In genomic region chr19:4227894-4228678, GRCm38 (mm10) we compare ENCODE assay signal across 8 mouse cellular contexts. TPM values are rescaled to one million over a fixed set of nuclear protein-coding genes. Genes with fewer than 3 reads are reported as not detected.
DNase-seq lines count a peak whose midpoint lies in the region; ATAC-seq and TF ChIP-seq lines count a peak whose summit lies in the region.

No protein-coding gene starts in this region.

- no peaks in the 10 kb centered on the region for H3K36me3 ChIP-seq in forebrain, embryonic 10.5 days (replicated peaks)
- no peaks in the 10 kb centered on the region for H3K36me3 ChIP-seq in forebrain, embryonic 15.5 days
- H3K36me3 ChIP-seq in heart, embryonic 10.5 days = no peaks in the 10 kb centered on the region

- peak overlapping the region; percentile 36; the same call in 1 of the 2 replicates for H3K27ac ChIP-seq in forebrain, embryonic 10.5 days
- H3K27ac ChIP-seq in forebrain, embryonic 15.5 days (replicated peaks) = no peak overlapping the region
- peak overlapping the region; percentile 2; the same call in 1 of the 2 replicates for H3K27ac ChIP-seq in heart, embryonic 10.5 days

- no peak overlapping the region for H3K4me3 ChIP-seq in forebrain, embryonic 10.5 days
- no peak overlapping the region for H3K4me3 ChIP-seq in forebrain, embryonic 15.5 days
- no peak overlapping the region for H3K4me3 ChIP-seq in heart, embryonic 10.5 days

- TF ChIP-seq CTCF in Patski (IDR thresholded peaks at IDR 0.05) = peak; percentile 98

- in situ Hi-C loops in Patski (cut with MboI; ENCODE audit: low pct_unique_long_range_greater_than_20kb) = no loop called here

- no peaks in the 10 kb centered on the region for H3K9me3 ChIP-seq in forebrain, embryonic 10.5 days
- H3K9me3 ChIP-seq in forebrain, embryonic 15.5 days = no peaks in the 10 kb centered on the region
- no peaks in the 10 kb centered on the region for H3K9me3 ChIP-seq in heart, embryonic 10.5 days

- POLR2A ChIA-PET in Patski (lab: Charles Lee) = interaction anchor here (0.7 to 8.3 kb wide), 7 partner anchors 14 to 130 kb away, joined by 3 to 199 read pairs (median 4); partner anchors contain the start of genes AC109138.7, Aip, Clcf1 and Rad9a

- 30% methylated on average over 8 of the region's 8 CpGs for WGBS in forebrain, embryonic 10.5 days
- WGBS in forebrain, embryonic 15.5 days = 13% methylated on average over 8 of the region's 8 CpGs
- WGBS in heart, embryonic 10.5 days = 22% methylated on average over 8 of the region's 8 CpGs

- CTCF ChIA-PET in Patski (lab: Charles Lee) = interaction anchor here (0.7 to 20.5 kb wide), 22 partner anchors 11 to 176 kb away, joined by 3 to 396 read pairs (median 4); partner anchors contain the start of genes AC109138.7, Aip, Ankrd13d and Cdk2ap2

- peak; percentile 79 for DNase-seq in forebrain, embryonic 10.5 days (ENCODE audit: extremely low spot score, low spot score)
- no peak for DNase-seq in Patski (ENCODE audit: low read depth, low spot score)
- DNase-seq in embryo, embryonic 10 days (ENCODE audit: low spot score) = peak; percentile 89
- no peak for DNase-seq in heart, embryonic 10.5 days (ENCODE audit: low spot score)
- DNase-seq in kidney, postnatal 36 days = peak; percentile 76 to 81
- peak; percentile 86 for DNase-seq in lung, postnatal 36 days
- peak; percentile 40 for DNase-seq in spleen, adult 12 weeks (ENCODE audit: low spot score)

- no peak for ATAC-seq in forebrain, embryonic 15.5 days (replicated peaks)
- peak; percentile 13 for ATAC-seq in Patski

- peaks cover 27% of the 10 kb centered on the region for H3K27me3 ChIP-seq in forebrain, embryonic 10.5 days (ENCODE audit: poor library complexity, severe bottlenecking)
- peaks cover 17% of the 10 kb centered on the region for H3K27me3 ChIP-seq in forebrain, embryonic 15.5 days
- no peaks in the 10 kb centered on the region for H3K27me3 ChIP-seq in Patski
- H3K27me3 ChIP-seq in heart, embryonic 10.5 days (ENCODE audit: insufficient read depth, poor library complexity, severe bottlenecking) = peaks cover 31% of the 10 kb centered on the region

- H3K9ac ChIP-seq in forebrain, embryonic 15.5 days (replicated peaks) = no peak overlapping the region

- no peak overlapping the region for H3K4me2 ChIP-seq in forebrain, embryonic 15.5 days (replicated peaks)

- peaks cover 20% of the 10 kb centered on the region for H3K4me1 ChIP-seq in forebrain, embryonic 10.5 days
- H3K4me1 ChIP-seq in forebrain, embryonic 15.5 days = peaks cover 13% of the 10 kb centered on the region
- H3K4me1 ChIP-seq in heart, embryonic 10.5 days = peaks cover 27% of the 10 kb centered on the region

RNA-seq across cellular contexts. Expression of gene Pold4, which starts 3.6 kb away (rescaled TPM):
- polyA plus RNA-seq in forebrain, embryonic 10.5 days (2016; fragmentation: Nextera tagmentation; extraction: Ambion mirVana) = 10.4 and 10.6 TPM in 2 replicates
- 17.2 and 18.1 TPM in 2 replicates for polyA plus RNA-seq in forebrain, embryonic 15.5 days (2015; fragmentation: Nextera tagmentation; extraction: Ambion mirVana)
- polyA plus RNA-seq in Patski (2021) = 49.5 TPM
- 15.5 and 18.7 TPM in 2 replicates for polyA plus RNA-seq in heart, embryonic 10.5 days (2016; fragmentation: Nextera tagmentation; extraction: Ambion mirVana)

RNA-seq across cellular contexts. Expression of gene AC109138.7, which starts 13.9 kb away (rescaled TPM):
- polyA plus RNA-seq in forebrain, embryonic 10.5 days (2016; fragmentation: Nextera tagmentation; extraction: Ambion mirVana) = not detected in 2 replicates
- not detected in 2 replicates for polyA plus RNA-seq in forebrain, embryonic 15.5 days (2015; fragmentation: Nextera tagmentation; extraction: Ambion mirVana)
- 0.62 TPM for polyA plus RNA-seq in Patski (2021)
- not detected in 2 replicates for polyA plus RNA-seq in heart, embryonic 10.5 days (2016; fragmentation: Nextera tagmentation; extraction: Ambion mirVana)

RNA-seq across cellular contexts. Expression of gene Clcf1, which starts 14.0 kb away (rescaled TPM):
- 0.86 and 1.1 TPM in 2 replicates for polyA plus RNA-seq in forebrain, embryonic 10.5 days (2016; fragmentation: Nextera tagmentation; extraction: Ambion mirVana)
- 0.39 and 0.43 TPM in 2 replicates for polyA plus RNA-seq in forebrain, embryonic 15.5 days (2015; fragmentation: Nextera tagmentation; extraction: Ambion mirVana)
- 122 TPM for polyA plus RNA-seq in Patski (2021)
- 2.1 and 3.4 TPM in 2 replicates for polyA plus RNA-seq in heart, embryonic 10.5 days (2016; fragmentation: Nextera tagmentation; extraction: Ambion mirVana)

RNA-seq across cellular contexts. Expression of gene Rad9a, which starts 26.6 kb away (rescaled TPM):
- polyA plus RNA-seq in forebrain, embryonic 10.5 days (2016; fragmentation: Nextera tagmentation; extraction: Ambion mirVana) = 57.4 and 67.1 TPM in 2 replicates
- 22.6 and 25.2 TPM in 2 replicates for polyA plus RNA-seq in forebrain, embryonic 15.5 days (2015; fragmentation: Nextera tagmentation; extraction: Ambion mirVana)
- polyA plus RNA-seq in Patski (2021) = 33.9 TPM
- 33.0 and 40.0 TPM in 2 replicates for polyA plus RNA-seq in heart, embryonic 10.5 days (2016; fragmentation: Nextera tagmentation; extraction: Ambion mirVana)

RNA-seq across cellular contexts. Expression of gene Ppp1ca, which starts 36.2 kb away (rescaled TPM):
- 998 and 1,002 TPM in 2 replicates for polyA plus RNA-seq in forebrain, embryonic 10.5 days (2016; fragmentation: Nextera tagmentation; extraction: Ambion mirVana)
- 560 and 578 TPM in 2 replicates for polyA plus RNA-seq in forebrain, embryonic 15.5 days (2015; fragmentation: Nextera tagmentation; extraction: Ambion mirVana)
- polyA plus RNA-seq in Patski (2021) = 674 TPM
- polyA plus RNA-seq in heart, embryonic 10.5 days (2016; fragmentation: Nextera tagmentation; extraction: Ambion mirVana) = 876 and 946 TPM in 2 replicates

Comparison
In these comparisons a context has a peak if more than half of its experiments do, and no peak if none do; other contexts are left out.
1. DNase-seq: peak in forebrain, embryonic 10.5 days (single experiment), embryo, embryonic 10 days (single experiment), kidney, postnatal 36 days (2 of 2), lung, postnatal 36 days (single experiment) and spleen, adult 12 weeks (single experiment); none in Patski (single experiment) and heart, embryonic 10.5 days (single experiment).
2. RNA of gene Clcf1, which starts 14.0 kb away (polyA plus RNA-seq): 122 TPM in Patski (single experiment); 2.1 to 3.4 TPM in heart, embryonic 10.5 days, 0.86 to 1.1 TPM in forebrain, embryonic 10.5 days and 0.39 to 0.43 TPM in forebrain, embryonic 15.5 days; every median in the first group is over 10 times any median in the second.